Mouse (Mus musculus) olfactory bulb, adult 2 months (tissue): ENCODE data around the gene Il4. TPM values are rescaled to one million over a fixed set of nuclear protein-coding genes. Genes with fewer than 3 reads are reported as not detected.

ENCODE experiments used
- polyA plus RNA-seq: library from polyadenylated mRNA; stranded (reverse); fragments of >200 nt; gene quantifications from 2 replicates; pipeline ENCODE4 v1.2.4, GENCODE M21; 2012; ENCODE audit warnings: low replicate concordance; ENCODE audit not compliant: missing spikeins, insufficient read depth, insufficient read length

Gene Il4
- polyA plus RNA-seq, 1 experiment = not detected

Other genes with a start within 250 kb of the Il4 start
- gene Leap2, start 195.5 kb downstream of the Il4 start, polyA plus RNA-seq = not detected in 2 replicates
- 1,358 TPM in 1 of 2 replicates, not detected in the other for gene Uqcrq, start 187.8 kb downstream of the Il4 start, polyA plus RNA-seq
- not detected in 2 replicates for gene Gdf9, start 187.6 kb downstream of the Il4 start, polyA plus RNA-seq
- gene Gm10447, start 161.6 kb downstream of the Il4 start, polyA plus RNA-seq = not detected in 2 replicates
- gene Shroom1, start 161.5 kb downstream of the Il4 start, polyA plus RNA-seq = not detected in 2 replicates
- gene Gm9837, start 148.2 kb downstream of the Il4 start, polyA plus RNA-seq = not detected in 2 replicates
- not detected in 2 replicates for gene Gm9945, start 138.5 kb downstream of the Il4 start, polyA plus RNA-seq
- not detected in 2 replicates for gene Sowaha, start 138.4 kb downstream of the Il4 start, polyA plus RNA-seq
- gene Sept8, start 99.4 kb downstream of the Il4 start, polyA plus RNA-seq = 232 TPM in 1 of 2 replicates, not detected in the other
- not detected in 2 replicates for gene Kif3a, start 51.3 kb downstream of the Il4 start, polyA plus RNA-seq
- not detected in 2 replicates for gene Il13, start 16.0 kb upstream of the Il4 start, polyA plus RNA-seq
- 76.9 TPM in 1 of 2 replicates, not detected in the other for gene Rad50, start 88.7 kb upstream of the Il4 start, polyA plus RNA-seq
- gene Il5, start 102.1 kb upstream of the Il4 start, polyA plus RNA-seq = not detected in 2 replicates
- not detected in 2 replicates for gene Irf1, start 151.3 kb upstream of the Il4 start, polyA plus RNA-seq
- not detected in 2 replicates for gene Gm17334, start 154.5 kb upstream of the Il4 start, polyA plus RNA-seq
- gene Gm12216, start 240.6 kb upstream of the Il4 start, polyA plus RNA-seq = not detected in 2 replicates